Mouse (Mus musculus): Measurements from ENCODE around the gene Rras2. TPM values are rescaled to one million over a fixed set of nuclear protein-coding genes. Genes with fewer than 3 reads are reported as not detected.

Rras2 gene
- polyA plus RNA-seq, 1 experiment from 2014 or later, result 47.1 TPM

GRCm38 (mm10) chr7:114016001-114016949 is 101.3 kb downstream of the Rras2 start:
- 65% methylated on average over 8 of the region's 8 CpGs for WGBS
- no peak for TF ChIP-seq CTCF (IDR thresholded peaks at IDR 0.05; ENCODE audit: low read depth)
- no peaks in the 10 kb centered on the region for H3K4me1 ChIP-seq (ENCODE audit: insufficient read depth)
- no peak overlapping the region for H3K27ac ChIP-seq (ENCODE audit: low read depth)
- ATAC-seq (ENCODE audit: insufficient read depth) (no peak), DNase-seq (peak; percentile 8)
- no peak overlapping the region for H3K9ac ChIP-seq
- H3K4me3 ChIP-seq (ENCODE audit: low read depth, low read length), result no peak overlapping the region
- H3K4me2 ChIP-seq, result no peak overlapping the region
- H3K36me3 ChIP-seq (ENCODE audit: insufficient read depth), result no peaks in the 10 kb centered on the region
- no peaks in the 10 kb centered on the region for H3K9me3 ChIP-seq (ENCODE audit: low read depth, low read length)
- H3K27me3 ChIP-seq (ENCODE audit: insufficient read depth, low read length), result no peaks in the 10 kb centered on the region

GRCm38 (mm10) chr7:114011726-114012443 is 105.7 kb downstream of the Rras2 start:
- no peaks in the 10 kb centered on the region for H3K36me3 ChIP-seq (ENCODE audit: insufficient read depth)
- no peaks in the 10 kb centered on the region for H3K9me3 ChIP-seq (ENCODE audit: low read depth, low read length)
- DNase-seq (no peak), ATAC-seq (ENCODE audit: insufficient read depth) (no peak)
- H3K27ac ChIP-seq (ENCODE audit: low read depth), result no peak overlapping the region
- H3K4me2 ChIP-seq, result no peak overlapping the region
- no peak overlapping the region for H3K4me3 ChIP-seq (ENCODE audit: low read depth, low read length)
- no peak for TF ChIP-seq CTCF (IDR thresholded peaks at IDR 0.05; ENCODE audit: low read depth)
- H3K4me1 ChIP-seq (ENCODE audit: insufficient read depth), result no peaks in the 10 kb centered on the region
- WGBS, result 47% methylated on average over 9 of the region's 9 CpGs
- H3K27me3 ChIP-seq (ENCODE audit: insufficient read depth, low read length), result no peaks in the 10 kb centered on the region
- H3K9ac ChIP-seq, result no peak overlapping the region

- Histone ChIP-seq H3K4me3 (ENCODE audit: low read depth, low read length) (no peak overlapping the region), H3K9ac (no peak overlapping the region), H3K4me1 (ENCODE audit: insufficient read depth) (no peaks in the 10 kb centered on the region), H3K4me2 (no peak overlapping the region), H3K27me3 (ENCODE audit: insufficient read depth, low read length) (no peaks in the 10 kb centered on the region), H3K27ac (ENCODE audit: low read depth) (no peak overlapping the region), H3K9me3 (ENCODE audit: low read depth, low read length) (no peaks in the 10 kb centered on the region), H3K36me3 (ENCODE audit: insufficient read depth) (no peaks in the 10 kb centered on the region)
- WGBS, result 61% methylated on average over 5 of the region's 5 CpGs
- peak; percentile 56 for TF ChIP-seq CTCF (IDR thresholded peaks at IDR 0.05; ENCODE audit: low read depth)
- ATAC-seq (ENCODE audit: insufficient read depth) (no peak), DNase-seq (peak; percentile 42)
Observed at GRCm38 (mm10) chr7:114007565-114007964, 110.0 kb downstream of the Rras2 start.

- Histone ChIP-seq H3K4me2 (no peak overlapping the region), H3K9me3 (ENCODE audit: low read depth, low read length) (no peaks in the 10 kb centered on the region), H3K36me3 (ENCODE audit: insufficient read depth) (no peaks in the 10 kb centered on the region), H3K27ac (ENCODE audit: low read depth) (no peak overlapping the region), H3K9ac (no peak overlapping the region), H3K4me3 (ENCODE audit: low read depth, low read length) (no peak overlapping the region), H3K4me1 (ENCODE audit: insufficient read depth) (no peaks in the 10 kb centered on the region), H3K27me3 (ENCODE audit: insufficient read depth, low read length) (no peaks in the 10 kb centered on the region)
- WGBS, result 80% methylated on average over 8 of the region's 8 CpGs
- no peak for TF ChIP-seq CTCF (IDR thresholded peaks at IDR 0.05; ENCODE audit: low read depth)
- DNase-seq (no peak), ATAC-seq (ENCODE audit: insufficient read depth) (no peak)
Observed at GRCm38 (mm10) chr7:114006456-114006855, 111.1 kb downstream of the Rras2 start.

- ATAC-seq (ENCODE audit: insufficient read depth) (no peak), DNase-seq (no peak)
- Histone ChIP-seq H3K9ac (no peak overlapping the region), H3K9me3 (ENCODE audit: low read depth, low read length) (no peaks in the 10 kb centered on the region), H3K4me1 (ENCODE audit: insufficient read depth) (no peaks in the 10 kb centered on the region), H3K27ac (ENCODE audit: low read depth) (no peak overlapping the region), H3K36me3 (ENCODE audit: insufficient read depth) (no peaks in the 10 kb centered on the region), H3K4me3 (ENCODE audit: low read depth, low read length) (no peak overlapping the region), H3K27me3 (ENCODE audit: insufficient read depth, low read length) (no peaks in the 10 kb centered on the region), H3K4me2 (no peak overlapping the region)
- 73% methylated on average over 5 of the region's 5 CpGs for WGBS
- no peak for TF ChIP-seq CTCF (IDR thresholded peaks at IDR 0.05; ENCODE audit: low read depth)
Observed at GRCm38 (mm10) chr7:114005499-114005898, 112.1 kb downstream of the Rras2 start.

GRCm38 (mm10) chr7:114004171-114004570 is 113.4 kb downstream of the Rras2 start:
- Histone ChIP-seq H3K4me1 (ENCODE audit: insufficient read depth) (no peaks in the 10 kb centered on the region), H3K9ac (no peak overlapping the region), H3K36me3 (ENCODE audit: insufficient read depth) (no peaks in the 10 kb centered on the region), H3K9me3 (ENCODE audit: low read depth, low read length) (no peaks in the 10 kb centered on the region), H3K27ac (ENCODE audit: low read depth) (no peak overlapping the region), H3K4me3 (ENCODE audit: low read depth, low read length) (no peak overlapping the region), H3K4me2 (no peak overlapping the region), H3K27me3 (ENCODE audit: insufficient read depth, low read length) (no peaks in the 10 kb centered on the region)
- TF ChIP-seq CTCF (IDR thresholded peaks at IDR 0.05; ENCODE audit: low read depth), result no peak
- ATAC-seq (ENCODE audit: insufficient read depth), result no peak
- no peak for DNase-seq
- WGBS, result 28% methylated on average over 5 of the region's 5 CpGs
